8 mouse cellular contexts compared by ENCODE assay signal in genomic region chr2:170002594-170003504, GRCm38 (mm10).
A peak's percentile ranks its signal among the peaks of the same experiment; 100 is the strongest.
DNase-seq lines count a peak whose midpoint lies in the region; ATAC-seq and TF ChIP-seq lines count a peak whose summit lies in the region.

No protein-coding gene starts in this region.

- peaks cover 41% of the 10 kb centered on the region for H3K4me1 ChIP-seq in hindbrain, embryonic 13.5 days (replicated peaks)
- H3K4me1 ChIP-seq in hindbrain, embryonic 11.5 days (replicated peaks; ENCODE audit: control insufficient read depth, insufficient read depth, low read length) = peaks cover 2% of the 10 kb centered on the region; the same call in 1 of the 2 replicates
- no peaks in the 10 kb centered on the region for H3K4me1 ChIP-seq in cerebellum, adult 2 months (ENCODE audit: control insufficient read depth, insufficient read depth, low read length)
- peaks cover 30% of the 10 kb centered on the region for H3K4me1 ChIP-seq in hindbrain, embryonic 14.5 days (replicated peaks; ENCODE audit: control insufficient read depth, insufficient read depth, low read length)
- H3K4me1 ChIP-seq in midbrain, embryonic 12.5 days = peaks cover 36% of the 10 kb centered on the region

- ATAC-seq in hindbrain, embryonic 13.5 days (ENCODE audit: low FRiP score) = no peak
- no peak for ATAC-seq in hindbrain, embryonic 11.5 days (ENCODE audit: low FRiP score)
- ATAC-seq in hindbrain, embryonic 14.5 days (ENCODE audit: low FRiP score) = no peak; the same call in 1 of the 2 replicates
- ATAC-seq in midbrain, embryonic 12.5 days (ENCODE audit: low FRiP score, low read depth) = no peak

- WGBS in hindbrain, embryonic 13.5 days = 53% methylated on average over 25 of the region's 25 CpGs
- WGBS in hindbrain, embryonic 11.5 days = 68% methylated on average over 25 of the region's 25 CpGs
- 31% methylated on average over 25 of the region's 25 CpGs for WGBS in cerebellum, adult 2 months
- WGBS in hindbrain, embryonic 14.5 days = 46% methylated on average over 25 of the region's 25 CpGs
- 42% methylated on average over 25 of the region's 25 CpGs for WGBS in midbrain, embryonic 12.5 days

- TF ChIP-seq POLR2A in cerebellum, adult 2 months (IDR thresholded peaks at IDR 0.05; ENCODE audit: borderline replicate concordance, insufficient read depth, low read length) = peak; percentile 16; the same call in 1 of the 2 replicates

- no peak overlapping the region for H3K9ac ChIP-seq in hindbrain, embryonic 13.5 days
- no peak overlapping the region for H3K9ac ChIP-seq in hindbrain, embryonic 11.5 days (ENCODE audit: low read depth, low read length)
- no peak overlapping the region for H3K9ac ChIP-seq in hindbrain, embryonic 14.5 days
- H3K9ac ChIP-seq in midbrain, embryonic 12.5 days (replicated peaks) = no peak overlapping the region

- H3K9me3 ChIP-seq in hindbrain, embryonic 13.5 days = no peaks in the 10 kb centered on the region
- H3K9me3 ChIP-seq in hindbrain, embryonic 11.5 days (ENCODE audit: control insufficient read depth, low read length) = no peaks in the 10 kb centered on the region
- H3K9me3 ChIP-seq in hindbrain, embryonic 14.5 days (ENCODE audit: control insufficient read depth, low read length) = no peaks in the 10 kb centered on the region
- H3K9me3 ChIP-seq in midbrain, embryonic 12.5 days = no peaks in the 10 kb centered on the region

- H3K4me3 ChIP-seq in hindbrain, embryonic 13.5 days = no peak overlapping the region
- no peak overlapping the region for H3K4me3 ChIP-seq in hindbrain, embryonic 11.5 days (ENCODE audit: low read depth, low read length)
- H3K4me3 ChIP-seq in cerebellum, adult 2 months (replicated peaks; ENCODE audit: insufficient read depth, low read depth, low read length) = peak overlapping the region; percentile 34
- H3K4me3 ChIP-seq in hindbrain, embryonic 14.5 days (replicated peaks; ENCODE audit: low read length) = no peak overlapping the region
- 0 out of 2 replicates have a peak overlapping the region, but pooled peaks have one; percentile 1 for H3K4me3 ChIP-seq in midbrain, embryonic 12.5 days

- peak overlapping the region; percentile 76 for H3K27ac ChIP-seq in hindbrain, embryonic 13.5 days
- no peak overlapping the region for H3K27ac ChIP-seq in hindbrain, embryonic 11.5 days (ENCODE audit: low read depth, low read length)
- no peak overlapping the region for H3K27ac ChIP-seq in cerebellum, adult 2 months (ENCODE audit: insufficient read depth, low read length)
- H3K27ac ChIP-seq in hindbrain, embryonic 14.5 days = peak overlapping the region; percentile 56; the same call in 1 of the 2 replicates
- peak overlapping the region; percentile 63 for H3K27ac ChIP-seq in midbrain, embryonic 12.5 days (replicated peaks)

- no peaks in the 10 kb centered on the region for H3K27me3 ChIP-seq in hindbrain, embryonic 13.5 days
- H3K27me3 ChIP-seq in hindbrain, embryonic 11.5 days (ENCODE audit: control insufficient read depth, insufficient read depth, low read length) = no peaks in the 10 kb centered on the region
- H3K27me3 ChIP-seq in cerebellum, adult 2 months (ENCODE audit: control insufficient read depth, insufficient read depth, low read length) = no peaks in the 10 kb centered on the region; the same call in 1 of the 2 replicates
- no peaks in the 10 kb centered on the region for H3K27me3 ChIP-seq in hindbrain, embryonic 14.5 days (ENCODE audit: control insufficient read depth, insufficient read depth, low read length)
- peaks cover 14% of the 10 kb centered on the region; the same call in 1 of the 2 replicates for H3K27me3 ChIP-seq in midbrain, embryonic 12.5 days

- TF ChIP-seq CTCF in cerebellum, adult 2 months (IDR thresholded peaks at IDR 0.05; ENCODE audit: borderline replicate concordance, insufficient read depth, low read depth, low read length) = no peak

- DNase-seq in hindbrain, embryonic 11.5 days (ENCODE audit: low spot score) = no peak
- peak; percentile 53 to 69 for DNase-seq in cerebellum, adult 2 months
- DNase-seq in hindbrain, embryonic 14.5 days (ENCODE audit: low spot score) = no peak
- peak; percentile 31 to 38 for DNase-seq in left cerebral cortex, postnatal 36 days (ENCODE audit: low spot score in 2 of 2)
- peak; percentile 46 to 50 for DNase-seq in urinary bladder, postnatal 36 days (ENCODE audit: low spot score in 2 of 2)
- DNase-seq in thymus, postnatal 14 days = no peak

- no peaks in the 10 kb centered on the region for H3K36me3 ChIP-seq in hindbrain, embryonic 13.5 days
- H3K36me3 ChIP-seq in hindbrain, embryonic 11.5 days (ENCODE audit: control insufficient read depth, insufficient read depth, low read length) = no peaks in the 10 kb centered on the region
- H3K36me3 ChIP-seq in hindbrain, embryonic 14.5 days (replicated peaks; ENCODE audit: control insufficient read depth, insufficient read depth) = no peaks in the 10 kb centered on the region
- H3K36me3 ChIP-seq in midbrain, embryonic 12.5 days = no peaks in the 10 kb centered on the region

- peak overlapping the region; percentile 13; the same call in 1 of the 2 replicates for H3K4me2 ChIP-seq in hindbrain, embryonic 13.5 days
- no peak overlapping the region for H3K4me2 ChIP-seq in hindbrain, embryonic 11.5 days (replicated peaks; ENCODE audit: low read depth, low read length)
- H3K4me2 ChIP-seq in hindbrain, embryonic 14.5 days (replicated peaks) = peak overlapping the region; percentile 15; the same call in 1 of the 2 replicates
- H3K4me2 ChIP-seq in midbrain, embryonic 12.5 days (replicated peaks) = peak overlapping the region; percentile 36

- intact Hi-C loops in left cerebral cortex, postnatal 36 days (cut with DNase I) = no loop called here

Comparison
In these comparisons a context has a peak if more than half of its experiments do, and no peak if none do; other contexts are left out.
1. H3K27ac ChIP-seq: peak in hindbrain, embryonic 13.5 days (single experiment), hindbrain, embryonic 14.5 days (single experiment) and midbrain, embryonic 12.5 days (single experiment); none in hindbrain, embryonic 11.5 days (single experiment) and cerebellum, adult 2 months (single experiment).
2. H3K4me3 ChIP-seq: peak in cerebellum, adult 2 months (single experiment) and midbrain, embryonic 12.5 days (single experiment); none in hindbrain, embryonic 13.5 days (single experiment), hindbrain, embryonic 11.5 days (single experiment) and hindbrain, embryonic 14.5 days (single experiment).
3. DNase-seq: peak in cerebellum, adult 2 months (2 of 2), left cerebral cortex, postnatal 36 days (2 of 2) and urinary bladder, postnatal 36 days (2 of 2); none in hindbrain, embryonic 11.5 days (single experiment), hindbrain, embryonic 14.5 days (single experiment) and thymus, postnatal 14 days (single experiment).